Mouse (Mus musculus): ENCODE results near the gene Rnf182.

Rnf182 gene

DNA sequence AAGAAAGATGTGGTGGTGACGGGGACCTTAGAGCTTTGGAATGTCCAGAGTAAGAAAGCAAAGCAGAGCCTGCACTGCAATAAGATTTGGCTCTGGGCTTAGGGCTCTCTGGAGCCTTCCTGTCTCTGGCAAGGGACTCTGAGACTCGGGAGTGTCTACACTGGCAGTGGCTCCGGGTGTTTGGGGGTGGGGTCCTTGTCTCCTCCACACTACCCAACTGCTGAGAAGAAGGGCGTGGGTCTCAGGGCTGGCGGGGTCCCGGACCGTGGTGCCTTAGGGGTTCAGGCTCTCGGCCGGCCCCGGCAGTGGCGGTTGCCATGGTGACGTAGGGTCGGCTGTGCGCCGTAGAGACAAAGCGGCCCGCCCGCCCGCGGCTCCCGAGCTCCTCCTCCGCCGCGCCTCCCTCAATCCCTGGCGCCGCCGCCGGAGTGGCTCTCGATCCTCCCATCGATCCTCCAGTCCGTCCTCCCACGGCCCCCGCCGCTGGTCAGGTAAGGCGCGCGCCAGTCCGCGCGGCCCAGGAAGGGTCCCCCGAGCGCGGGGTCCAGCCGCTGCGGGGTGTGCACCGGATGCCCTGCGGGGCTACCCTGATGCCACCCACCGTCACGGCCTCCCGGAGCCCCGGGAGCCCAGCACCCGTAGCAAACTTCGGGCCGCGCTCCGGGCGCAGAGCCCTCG, at the start of gene Rnf182:
TSS of gene Rnf182 (plus strand) at position 134 of the 678 bp plus-strand sequence.
- DNase-seq, result peak; percentile 85

DNA sequence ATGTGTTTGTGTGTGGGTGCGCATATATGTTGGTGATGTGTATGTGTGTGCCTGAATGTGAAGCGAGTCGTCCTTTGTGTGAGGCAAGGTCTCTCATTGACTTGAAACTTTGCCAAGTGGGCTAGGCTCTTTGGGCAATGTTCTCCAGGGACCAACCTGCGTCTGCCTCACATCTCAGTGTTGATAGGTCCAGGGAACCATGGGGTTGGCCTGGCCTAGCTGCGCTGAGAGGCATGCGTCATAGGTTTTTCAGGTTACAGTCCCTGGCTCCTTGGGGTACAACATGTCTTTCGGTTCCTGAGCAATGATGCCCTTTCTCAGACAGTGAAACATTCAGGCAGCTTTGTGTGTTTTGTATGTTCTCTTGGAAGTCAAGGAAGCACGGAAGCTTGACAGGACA, 49.3 kb upstream of the Rnf182 start:
- DNase-seq, result no peak

DNA sequence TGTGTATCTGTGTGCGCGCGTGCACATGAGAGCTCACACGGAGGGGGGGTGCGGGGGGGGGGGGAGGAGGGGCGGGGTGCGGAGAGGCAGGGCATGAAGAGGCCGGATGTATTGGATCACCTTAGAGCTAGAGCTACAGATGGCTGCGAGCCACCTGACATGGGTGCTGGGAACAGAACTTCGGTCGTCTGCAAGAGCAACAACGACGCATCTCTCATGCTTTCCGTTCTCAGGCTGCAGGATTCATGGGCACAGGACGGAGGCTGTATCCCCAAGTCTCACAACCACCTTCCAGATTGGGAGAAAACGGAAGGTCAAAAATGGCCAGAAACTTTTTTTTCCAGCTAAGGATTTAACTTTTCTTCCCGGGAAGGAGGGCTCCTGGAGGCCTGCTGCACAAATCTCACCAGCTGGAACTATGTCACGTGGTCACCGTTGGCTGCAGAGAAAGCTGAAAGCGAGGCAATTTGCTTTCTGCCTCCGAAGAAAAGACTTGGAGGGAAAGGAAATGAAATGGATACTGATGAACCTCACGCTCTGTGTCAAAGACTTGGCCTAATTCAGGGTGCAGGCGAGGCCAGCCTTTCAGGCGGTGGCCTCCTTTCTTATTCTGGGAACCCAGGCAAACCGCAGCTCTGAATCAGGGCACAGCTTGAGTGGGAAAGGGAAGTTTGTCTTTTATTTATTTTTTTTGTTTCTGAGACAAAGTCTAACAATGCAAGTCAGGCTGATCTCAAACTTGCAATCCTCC, 48.2 kb upstream of the Rnf182 start:
- DNase-seq, result no peak

DNA sequence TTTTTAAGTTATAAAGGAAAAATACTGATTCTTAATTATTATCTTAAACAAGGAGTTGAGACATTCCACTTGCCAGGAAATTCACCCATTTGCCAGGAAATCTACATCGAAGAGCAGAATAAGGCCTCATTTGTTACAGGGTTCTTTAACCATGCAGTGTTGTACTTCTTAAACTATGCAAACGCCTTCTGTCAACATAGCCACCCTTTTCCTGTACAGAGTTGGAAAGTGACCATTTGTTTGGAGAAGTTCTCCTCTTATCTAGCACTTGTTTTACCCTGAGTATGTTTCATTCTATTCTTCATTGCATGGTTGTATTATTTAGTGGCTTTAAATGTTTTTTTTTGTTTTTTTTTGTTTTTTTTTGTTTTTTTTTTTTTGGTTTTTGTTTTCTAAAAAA, 41.5 kb upstream of the Rnf182 start:
- no peak for DNase-seq

DNA sequence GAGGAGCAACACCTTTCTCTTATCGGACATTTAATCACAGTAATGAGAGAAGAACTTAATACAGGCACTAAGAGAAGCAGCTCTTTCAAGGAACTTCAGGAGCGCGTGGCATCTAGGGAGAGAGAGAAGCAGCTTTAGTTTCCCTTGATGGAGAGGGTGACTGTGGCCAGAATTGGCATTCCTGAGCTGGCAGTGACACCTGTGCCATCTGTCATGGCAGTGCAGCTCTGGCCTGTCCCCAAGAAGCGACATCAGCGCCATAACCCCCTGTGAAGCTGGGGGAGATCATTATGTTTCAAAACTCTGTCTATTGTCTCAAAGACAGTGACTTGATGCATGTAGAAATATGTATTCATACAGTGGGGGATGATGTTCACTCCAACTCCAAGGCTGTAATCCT, 40.1 kb upstream of the Rnf182 start:
- peak; percentile 79 for DNase-seq

DNA sequence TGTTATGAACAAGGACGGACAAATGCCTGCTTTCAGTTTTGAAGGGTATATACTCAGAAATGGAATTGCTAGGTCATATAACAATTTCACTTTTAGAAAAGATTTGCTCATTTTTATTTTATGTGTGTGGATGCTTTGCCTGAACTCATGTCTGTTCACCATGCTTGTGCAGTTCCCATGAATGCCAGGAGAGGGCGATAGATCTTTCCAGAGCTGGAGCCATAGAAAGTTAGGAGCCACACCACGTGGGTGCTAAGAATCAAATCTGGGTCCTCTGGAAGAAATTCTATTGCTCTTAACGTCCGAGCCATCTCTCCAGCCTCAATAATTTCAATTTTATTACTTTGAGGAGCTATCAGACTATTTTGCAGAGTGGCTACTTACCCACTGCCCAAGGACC, 38.3 kb upstream of the Rnf182 start:
- DNase-seq, result no peak

DNA sequence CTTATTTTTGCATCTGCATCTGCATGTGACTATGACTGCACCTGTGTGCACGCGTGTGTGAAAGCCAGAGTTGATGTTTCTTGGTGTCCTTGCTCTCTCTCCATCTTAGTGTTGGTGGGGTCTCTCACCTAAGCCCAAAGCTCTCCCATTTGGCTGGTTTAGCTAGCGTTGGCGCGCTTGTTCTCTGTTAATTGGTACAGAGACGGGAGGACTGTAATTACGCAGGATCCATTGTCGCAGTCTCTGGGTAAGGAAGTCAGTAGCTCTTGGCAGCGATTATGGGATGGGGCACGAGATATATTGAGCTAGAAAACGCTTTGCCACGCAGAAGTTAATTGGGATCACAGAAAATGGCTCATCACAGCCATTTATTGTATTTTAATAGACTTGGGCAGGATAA, 37.7 kb upstream of the Rnf182 start:
- no peak for DNase-seq

DNA sequence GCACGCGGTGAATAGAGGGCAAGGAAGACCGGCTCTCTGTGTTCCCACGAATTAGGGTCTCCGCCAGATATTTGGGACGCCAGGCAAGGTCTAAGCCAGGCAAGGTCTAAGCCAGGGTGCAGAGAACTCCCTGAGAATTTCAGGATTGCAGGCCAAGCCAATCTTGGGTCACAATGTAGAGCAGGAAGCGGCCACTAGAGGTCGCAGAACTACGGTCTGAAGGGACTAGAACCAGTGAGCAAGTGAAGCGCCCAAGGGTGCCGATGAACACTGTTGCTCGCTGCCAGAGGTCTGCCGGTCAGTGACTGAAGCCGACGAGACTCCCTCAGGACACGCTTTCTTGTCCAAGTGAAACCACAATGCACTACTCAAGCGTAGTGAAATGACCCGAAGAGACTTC, 35.8 kb upstream of the Rnf182 start:
- peak; percentile 65 for DNase-seq

DNA sequence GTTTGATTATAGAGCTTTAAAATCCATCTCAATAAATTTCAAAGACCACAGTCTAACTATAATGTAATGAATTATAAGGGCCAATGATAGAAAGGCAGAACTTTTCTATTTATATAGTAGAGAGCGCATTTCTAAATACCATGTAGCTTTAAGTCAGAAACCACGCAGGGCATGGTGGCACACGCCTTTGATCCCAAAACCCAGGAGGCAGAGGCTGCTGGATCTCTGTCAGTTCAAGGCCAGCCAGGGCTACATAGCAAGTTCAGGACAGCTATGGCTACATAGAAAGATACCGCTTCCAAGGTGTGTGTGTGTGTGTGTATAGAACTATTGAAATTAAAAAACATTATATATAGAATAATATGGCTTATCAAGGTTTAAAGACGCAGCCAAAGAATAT, 34.8 kb upstream of the Rnf182 start:
- DNase-seq, result no peak

DNA sequence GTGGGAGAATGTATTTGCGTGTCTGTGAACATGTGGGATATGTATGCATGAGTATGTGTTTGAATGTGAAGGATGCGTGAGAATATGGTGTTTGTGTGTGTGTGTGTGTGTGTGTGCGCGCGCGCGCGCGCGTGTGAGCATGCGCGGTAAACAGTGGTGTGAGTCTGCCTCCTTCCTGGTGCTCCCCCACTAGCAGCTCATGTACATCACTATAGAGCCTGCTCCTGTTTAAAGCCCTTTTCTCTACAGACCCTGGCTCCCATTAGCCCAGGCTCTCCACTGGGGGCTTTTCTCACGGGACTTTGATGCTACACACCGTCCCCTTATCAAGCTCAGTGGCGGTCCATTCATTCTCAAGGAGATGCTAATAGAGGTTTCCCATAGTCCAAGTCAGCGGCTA, 32.5 kb upstream of the Rnf182 start:
- DNase-seq, result no peak

DNA sequence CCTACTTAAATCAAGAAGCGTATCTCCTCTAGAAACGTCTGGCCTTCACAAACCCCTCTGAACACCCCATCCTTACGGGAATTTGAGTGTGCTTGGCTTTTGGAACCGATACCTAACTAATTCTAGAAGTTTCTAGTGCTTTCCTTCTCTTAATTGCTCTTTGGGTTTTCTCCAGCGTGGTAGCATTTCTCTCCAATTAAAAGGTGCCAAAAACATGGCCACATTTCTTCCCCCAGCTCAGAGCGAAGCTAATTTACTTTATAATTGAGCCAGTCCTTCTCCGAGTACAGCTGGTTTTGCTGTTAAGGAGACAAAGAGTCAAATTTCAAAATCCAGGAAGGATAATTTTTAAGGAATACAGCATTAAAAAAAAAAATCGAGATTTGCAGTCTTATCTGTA, 32.0 kb upstream of the Rnf182 start:
- DNase-seq, result no peak

DNA sequence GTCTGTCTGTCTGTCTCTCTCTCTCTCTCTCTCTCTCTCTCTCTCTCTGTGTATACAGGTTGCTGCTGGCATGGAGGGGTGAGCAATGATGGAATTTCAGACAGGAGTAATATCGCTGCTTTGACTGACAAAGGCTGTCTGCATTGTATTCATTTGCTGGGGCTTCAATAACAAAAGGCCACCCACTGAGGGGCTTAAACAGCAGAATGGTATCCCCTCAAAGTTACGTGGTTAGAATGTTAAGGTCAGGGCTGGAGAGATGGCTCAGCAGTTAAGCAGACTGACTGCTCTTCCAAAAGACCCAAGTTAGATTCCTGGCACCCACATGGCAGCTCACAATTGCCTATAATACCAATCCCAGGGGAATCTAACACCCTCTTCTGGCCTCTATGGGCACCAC, 30.2 kb upstream of the Rnf182 start:
- DNase-seq, result no peak

DNA sequence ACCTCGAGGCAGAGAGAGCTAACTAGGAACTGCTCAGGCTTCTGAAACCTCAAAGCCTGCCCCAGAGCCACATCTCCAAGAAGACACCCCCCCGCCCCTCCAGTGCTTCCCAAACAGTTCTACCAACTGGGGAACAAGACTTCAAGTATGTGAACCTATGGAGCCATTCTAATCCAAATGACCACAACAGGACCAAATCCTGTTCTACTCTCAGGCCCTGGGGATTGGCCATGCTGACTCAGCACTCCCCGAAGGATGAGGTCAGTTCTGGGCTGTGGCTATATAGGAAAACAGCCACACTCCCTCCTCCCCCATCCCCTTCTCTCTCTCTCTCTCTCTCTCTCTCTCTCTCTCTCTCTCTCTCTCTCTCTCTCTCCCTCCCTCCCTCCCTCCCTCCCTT, 28.5 kb upstream of the Rnf182 start:
- no peak for DNase-seq

DNA sequence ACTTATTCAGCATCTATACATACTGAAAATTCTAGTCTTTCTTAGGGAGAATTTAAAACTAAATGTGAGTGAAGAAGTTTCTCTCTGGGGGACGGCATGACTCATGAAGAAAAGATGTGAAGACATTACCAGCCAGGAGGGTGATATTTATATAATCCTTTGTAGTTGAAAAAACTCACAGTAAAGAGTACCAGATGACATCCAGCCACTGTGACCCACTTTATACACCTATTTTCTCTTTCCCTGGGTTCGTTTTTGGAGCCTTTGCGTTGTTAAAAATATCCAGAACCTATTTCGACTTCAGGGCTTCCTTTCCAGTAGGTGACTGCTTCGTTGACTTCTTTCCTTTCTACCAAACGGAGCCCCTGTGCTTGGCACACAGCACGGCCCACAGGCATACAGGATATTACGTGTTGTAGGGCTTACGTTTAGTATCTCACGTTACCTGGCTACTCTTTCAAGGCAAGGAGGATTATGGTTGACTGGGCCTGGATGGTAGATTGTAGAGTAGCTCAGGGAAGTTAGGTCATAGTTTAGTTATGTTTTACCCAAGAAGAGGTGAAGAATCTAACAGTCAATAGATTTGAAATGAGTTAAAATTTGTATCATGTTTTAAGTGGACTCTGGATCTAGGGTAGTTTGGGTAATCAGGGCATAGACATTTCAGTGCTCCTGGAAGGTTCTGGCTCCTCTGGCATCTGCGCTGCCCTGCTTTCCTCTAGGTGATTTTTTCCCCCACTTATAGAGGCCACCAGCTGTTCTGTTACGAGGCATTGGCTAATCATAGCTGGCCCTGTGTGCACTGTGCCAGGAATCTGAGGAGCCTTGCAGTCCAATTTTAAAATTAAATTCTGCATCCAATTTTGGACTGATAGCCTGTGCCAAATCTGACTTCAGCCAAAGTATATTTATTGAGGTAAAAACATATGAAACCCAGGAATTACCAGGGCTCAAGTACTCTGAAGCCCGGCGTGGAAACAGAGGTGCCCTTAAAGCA, 27.4 kb upstream of the Rnf182 start:
- no peak for DNase-seq

DNA sequence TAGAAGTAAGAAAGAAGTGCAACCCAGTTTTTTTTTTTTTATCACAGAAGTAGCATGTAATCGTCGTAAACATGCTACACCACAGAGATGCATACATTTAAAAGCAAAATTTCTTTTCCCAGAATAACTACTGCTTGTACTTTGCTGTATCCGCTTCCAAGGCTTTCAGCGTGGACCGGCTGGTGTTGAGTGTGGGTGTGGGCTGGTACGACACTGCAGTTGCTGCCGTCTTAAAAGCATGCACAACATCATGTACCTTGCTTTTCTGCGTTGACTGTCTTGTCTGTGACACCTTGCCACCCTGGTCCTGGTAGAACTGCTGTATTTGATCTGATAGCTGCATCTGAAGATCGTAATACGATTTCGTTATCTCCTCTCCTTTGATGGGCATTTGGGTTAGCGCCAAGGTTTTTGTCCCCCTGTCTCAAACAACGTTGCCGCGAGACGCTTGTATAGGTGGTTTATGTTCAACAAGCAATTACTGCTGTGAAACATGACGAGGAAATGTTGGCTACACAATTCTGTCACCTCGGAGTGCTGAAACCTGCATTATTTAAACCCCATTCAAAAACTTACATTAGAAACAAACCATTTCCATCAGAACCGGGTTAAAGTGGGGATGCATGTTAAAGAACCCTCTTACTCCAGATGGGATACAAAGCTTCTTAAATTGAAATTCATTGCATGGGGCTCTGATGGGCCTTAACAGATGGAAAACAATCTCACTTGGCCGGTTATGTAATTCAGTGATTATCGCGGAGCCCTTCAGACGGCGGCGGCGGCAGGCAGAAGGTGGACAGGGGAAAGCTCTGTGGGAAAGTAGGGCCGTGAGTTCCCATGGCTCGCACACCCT, 23.5 kb upstream of the Rnf182 start:
- no peak for DNase-seq

DNA sequence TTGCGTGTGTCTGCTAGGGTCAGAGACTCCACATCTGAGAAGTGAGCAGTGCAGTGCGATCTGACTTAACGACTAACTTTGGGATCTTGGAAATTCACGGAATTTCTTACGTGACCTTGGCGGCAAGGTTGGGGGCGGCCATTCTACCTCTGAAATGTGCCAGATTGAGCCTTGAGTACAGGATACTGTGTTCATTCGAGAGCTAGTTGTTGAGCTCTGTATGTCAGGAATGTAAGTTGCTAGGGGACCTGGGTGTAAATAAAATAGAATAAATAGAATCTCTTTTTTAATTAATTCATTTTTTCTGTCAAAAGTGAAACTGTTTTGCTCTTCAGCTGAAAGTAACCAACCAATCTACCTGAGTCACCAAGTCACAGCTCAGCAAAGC, 22.8 kb upstream of the Rnf182 start:
- DNase-seq, result no peak

DNA sequence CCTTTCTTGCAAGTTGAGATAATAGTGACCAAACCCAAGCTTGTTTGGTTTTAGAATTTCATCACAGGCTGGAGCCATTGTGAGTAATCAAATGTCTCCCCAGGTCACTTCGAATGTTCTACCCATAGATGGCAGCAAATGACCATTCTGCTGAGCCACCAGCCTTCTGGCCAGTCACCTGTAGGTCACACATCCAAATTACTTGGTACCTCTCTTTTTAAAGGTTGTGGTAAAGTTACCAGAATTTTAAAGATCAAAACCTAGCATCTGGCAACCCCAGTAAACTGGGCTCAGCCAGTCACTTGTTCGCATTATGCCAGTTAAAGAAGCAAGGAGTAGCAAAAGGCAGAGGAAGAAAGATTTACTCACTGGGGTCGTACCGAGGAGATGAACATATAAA, 19.6 kb upstream of the Rnf182 start:
- peak; percentile 73 for DNase-seq

DNA sequence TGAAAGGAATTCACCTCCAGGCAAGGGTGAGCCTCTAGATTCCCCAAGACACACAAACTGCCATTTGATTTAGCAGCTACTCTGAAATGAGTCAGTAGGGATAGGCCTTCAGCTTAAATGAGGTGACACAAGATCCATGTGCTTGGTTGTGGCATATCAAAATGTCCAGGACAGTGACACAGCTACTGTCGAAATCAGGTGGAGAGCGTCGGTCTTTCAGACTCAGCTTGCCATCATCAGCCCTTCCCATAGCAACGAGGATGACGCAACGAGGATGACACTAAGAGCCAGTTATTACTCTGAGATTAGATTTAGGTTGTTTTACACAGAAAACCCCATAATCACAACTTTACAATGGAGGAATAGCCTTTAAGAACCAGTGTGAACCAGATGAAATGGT, 14.5 kb upstream of the Rnf182 start:
- DNase-seq, result no peak

DNA sequence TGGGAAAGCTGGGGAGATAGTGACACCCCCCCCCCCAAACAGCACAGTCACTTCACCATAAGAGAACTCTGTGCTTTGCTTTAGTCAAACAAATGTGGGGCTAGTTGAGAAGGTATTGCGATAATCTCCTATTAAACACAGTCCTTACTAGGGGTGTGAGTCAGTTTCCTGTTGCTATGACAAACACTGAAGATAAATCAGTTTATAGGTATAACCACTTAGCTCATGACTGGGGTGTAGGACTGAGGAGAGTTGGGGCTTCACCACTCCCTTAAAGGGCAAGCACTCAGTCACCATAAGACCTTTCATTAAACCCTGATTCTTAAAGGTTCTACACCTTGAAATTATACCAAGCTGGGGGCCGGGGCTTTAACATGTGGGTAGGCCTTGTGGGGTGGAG, 13.1 kb upstream of the Rnf182 start:
- DNase-seq, result no peak

DNA sequence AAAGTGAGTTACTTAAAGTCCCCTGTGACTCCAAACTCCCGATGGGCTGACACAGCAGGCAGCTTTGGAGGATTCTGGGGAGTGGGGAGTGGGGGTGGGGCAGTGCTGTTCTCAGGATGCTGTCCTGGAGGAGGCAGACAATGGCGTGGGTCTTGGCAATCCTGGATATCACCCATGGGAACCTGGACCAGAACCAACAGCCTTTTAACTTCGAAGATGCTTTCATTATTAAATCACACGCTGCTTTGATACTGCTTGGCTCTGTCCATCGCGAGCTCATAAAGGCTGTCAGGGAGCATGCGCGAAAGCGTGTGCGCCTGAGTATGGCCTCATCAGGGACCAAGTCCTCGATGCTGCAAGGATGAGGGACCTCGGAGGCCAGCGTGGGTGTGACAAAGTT, 12.5 kb upstream of the Rnf182 start:
- DNase-seq, result no peak

DNA sequence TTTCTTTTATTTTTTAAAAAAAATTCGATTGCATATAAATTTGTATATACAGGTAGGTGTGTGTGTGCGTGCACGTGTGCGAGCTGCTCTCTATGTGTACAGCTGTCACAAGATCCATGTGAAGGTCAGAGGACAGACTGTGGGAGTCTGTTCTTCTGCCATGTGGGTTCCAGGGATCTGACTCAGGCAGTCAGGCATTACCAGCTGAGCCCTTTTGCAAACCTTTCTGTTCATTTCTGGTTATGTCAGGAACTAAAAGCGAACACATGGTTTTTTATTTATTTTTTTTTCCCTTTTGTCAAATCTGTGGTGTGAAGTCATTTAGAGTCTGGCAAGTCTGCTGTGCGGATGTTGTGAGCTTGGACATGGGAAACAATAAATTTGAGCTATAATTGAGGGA, 6.7 kb upstream of the Rnf182 start:
- no peak for DNase-seq

DNA sequence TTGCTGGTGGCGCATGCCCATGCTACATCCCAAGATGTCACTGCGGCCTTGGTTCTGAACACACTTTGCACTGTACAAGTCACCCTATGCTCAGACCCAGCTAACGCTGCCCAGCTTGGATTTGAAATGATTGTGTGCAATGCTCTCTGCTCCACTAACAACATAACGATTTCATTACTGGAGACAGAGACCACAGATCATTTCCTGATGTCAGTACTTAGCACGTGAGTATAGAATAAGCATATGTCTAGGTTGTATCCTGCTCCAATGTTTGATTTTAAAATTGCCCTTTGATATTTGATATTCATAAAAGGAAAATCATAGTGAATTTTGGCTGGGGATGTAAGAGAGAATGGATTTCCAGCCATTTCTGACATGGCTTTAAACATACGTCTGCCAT, 3.5 kb upstream of the Rnf182 start:
- no peak for DNase-seq

DNA sequence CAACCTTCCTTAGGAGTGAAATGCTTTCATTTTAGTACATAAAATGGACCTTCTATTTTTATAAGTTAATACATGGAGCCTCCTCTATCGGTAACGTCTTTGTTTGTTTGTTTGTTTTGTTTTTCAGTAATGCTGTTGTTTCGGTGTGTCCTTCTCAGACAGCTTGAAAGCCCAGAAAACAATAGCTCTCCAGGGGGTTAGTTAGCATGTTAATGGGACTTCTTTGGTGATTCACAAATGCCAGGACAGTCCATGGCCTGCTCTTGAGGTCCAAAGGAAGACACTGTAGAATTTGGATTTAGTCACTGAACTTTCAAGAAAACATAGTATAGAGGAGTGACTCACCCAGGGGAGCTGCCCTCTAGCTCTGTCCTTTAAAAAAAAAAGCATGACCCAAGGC, 843 bp upstream of the Rnf182 start:
- no peak for DNase-seq
